Comparison of ENCODE assay signal across 11 mouse cellular contexts in genomic region chr11:75558101-75558500, GRCm38 (mm10). TPM values are rescaled to one million over a fixed set of nuclear protein-coding genes. Genes with fewer than 3 reads are reported as not detected.
DNase-seq lines count a peak whose midpoint lies in the region; ATAC-seq and TF ChIP-seq lines count a peak whose summit lies in the region.
"Had no signal": no experiment of that assay in that cellular context is flagged by ENCODE, and none has a peak within 500 bp of the region (broad histone marks: within the 10 kb centered on the region; RNA-seq: fewer than 3 reads in every experiment).

No protein-coding gene starts in this region.

- ATAC-seq in monocyte, adult 5-6 weeks (replicated peaks; ENCODE audit: insufficient number of reproducible peaks, low FRiP score, low TSS enrichment, poor library complexity, severe bottlenecking) = peak; percentile 45; the same call in 1 of the 2 replicates

- H3K4me3 ChIP-seq in left cerebral cortex, adult 2 months = no peak overlapping the region
- H3K4me3 ChIP-seq in ES-Bruce4 (ENCODE audit: low read depth, low read length) = no peak overlapping the region
- H3K4me3 ChIP-seq: limb, embryonic 13.5 days had no signal

- intact Hi-C loops in left cerebral cortex, adult 2 months (cut with DNase I) = no loop called here
- intact Hi-C loops in left cerebral cortex, postnatal 25 days (cut with DNase I) = no loop called here

- no peak for TF ChIP-seq POLR2A in ES-Bruce4 (IDR thresholded peaks at IDR 0.05; ENCODE audit: insufficient read depth, low read length)

- H3K36me3 ChIP-seq in ES-Bruce4 (ENCODE audit: control insufficient read depth, insufficient read depth, low read length, poor library complexity, severe bottlenecking) = no peaks in the 10 kb centered on the region
- H3K36me3 ChIP-seq: limb, embryonic 13.5 days had no signal

- peaks cover 1% of the 10 kb centered on the region for H3K4me1 ChIP-seq in ES-Bruce4 (ENCODE audit: control insufficient read depth, insufficient read depth, low read length)

- no peak for TF ChIP-seq EP300 in ES-Bruce4 (IDR thresholded peaks at IDR 0.05; ENCODE audit: insufficient read depth, low read depth, low read length)

- TF ChIP-seq CTCF in left cerebral cortex, adult 2 months (IDR thresholded peaks at IDR 0.05) = peak; percentile 24
- TF ChIP-seq CTCF in ES-Bruce4 (IDR thresholded peaks at IDR 0.05; ENCODE audit: low read depth, low read length) = peak; percentile 46

- H3K9me3 ChIP-seq in ES-Bruce4 (replicated peaks; ENCODE audit: control insufficient read depth, insufficient read depth, low read length, poor library complexity, severe bottlenecking) = no peaks in the 10 kb centered on the region

- no peak overlapping the region for H3K27ac ChIP-seq in left cerebral cortex, adult 2 months
- no peak overlapping the region for H3K27ac ChIP-seq in ES-Bruce4 (ENCODE audit: insufficient read depth, low read length)
- H3K27ac ChIP-seq: limb, embryonic 13.5 days had no signal

- DNase-seq in left cerebral cortex, adult 2 months (ENCODE audit: extremely low spot score in 1 of 2, low spot score in 2 of 2) = no peak
- no peak for DNase-seq in left cerebral cortex, adult 18-20 months (ENCODE audit: low spot score in 2 of 2)
- DNase-seq in CD4-positive helper T cell, adult 2 months (ENCODE audit: low read depth, low spot score) = peak; percentile 30
- no peak for DNase-seq in left cerebral cortex, adult 9 months (ENCODE audit: low spot score in 2 of 2)
- DNase-seq in left cerebral cortex, postnatal 25 days (ENCODE audit: low spot score in 2 of 2) = no peak
- DNase-seq: gastrocnemius, postnatal 36 days; kidney, postnatal 36 days had no signal

- H3K9ac ChIP-seq in ES-Bruce4 (ENCODE audit: low read depth, poor library complexity, severe bottlenecking) = no peak overlapping the region
- H3K9ac ChIP-seq: limb, embryonic 13.5 days had no signal

- H3K27me3 ChIP-seq in ES-Bruce4 (ENCODE audit: control insufficient read depth, insufficient read depth, low read length, poor library complexity, severe bottlenecking) = no peaks in the 10 kb centered on the region
- H3K27me3 ChIP-seq: limb, embryonic 13.5 days had no signal

RNA-seq across cellular contexts. Expression of gene Slc43a2, which starts 26.6 kb away (rescaled TPM):
- total RNA-seq in left cerebral cortex, adult 2 months (2021) = 10 to 100 TPM; 56.7 to 57.0 TPM
- 10 to 100 TPM; 49.9 to 50.9 TPM for total RNA-seq in left cerebral cortex, adult 18-20 months (2021)
- polyA plus RNA-seq in ES-Bruce4 (2011; ENCODE audit: insufficient read depth, insufficient read length, low read depth, missing spikeins) = 11.3 and 17.5 TPM in 2 replicates
- total RNA-seq in monocyte, adult 5-6 weeks (2017) = 33.3 to 44.2 TPM (median 36.6 TPM) in 3 replicates
- total RNA-seq in left cerebral cortex, postnatal 25 days (2021) = 10 to 100 TPM; 50.3 to 59.4 TPM

RNA-seq across cellular contexts. Expression of gene Pitpna, which starts 29.8 kb away (rescaled TPM):
- 100 to 1,000 TPM; 329 to 332 TPM for total RNA-seq in left cerebral cortex, adult 2 months (2021)
- total RNA-seq in left cerebral cortex, adult 18-20 months (2021) = 100 to 1,000 TPM; 330 to 343 TPM
- polyA plus RNA-seq in ES-Bruce4 (2011; ENCODE audit: insufficient read depth, insufficient read length, low read depth, missing spikeins) = 70.5 and 71.4 TPM in 2 replicates
- 113 to 174 TPM (median 147 TPM) in 3 replicates for total RNA-seq in monocyte, adult 5-6 weeks (2017)
- total RNA-seq in left cerebral cortex, postnatal 25 days (2021) = 100 to 1,000 TPM; 330 to 346 TPM

RNA-seq across cellular contexts. Expression of gene Scarf1, which starts 44.8 kb away (rescaled TPM):
- 1 to 10 TPM; 1.3 to 1.6 TPM for total RNA-seq in left cerebral cortex, adult 2 months (2021)
- total RNA-seq in left cerebral cortex, adult 18-20 months (2021) = 1 to 10 TPM; 1.1 to 1.2 TPM
- polyA plus RNA-seq in ES-Bruce4 (2011; ENCODE audit: insufficient read depth, insufficient read length, low read depth, missing spikeins) = 0.76 and 1.0 TPM in 2 replicates
- total RNA-seq in monocyte, adult 5-6 weeks (2017) = 1.6 TPM in 2 of 3 replicates, not detected in the other
- 1 to 10 TPM; 1.7 to 2.1 TPM for total RNA-seq in left cerebral cortex, postnatal 25 days (2021)
- total RNA-seq: megakaryocyte-erythroid progenitor cell, adult 5-6 weeks had no signal

RNA-seq across cellular contexts. Expression of gene Rilp, which starts 48.2 kb away (rescaled TPM):
- total RNA-seq in left cerebral cortex, adult 2 months (2021) = 1 to 10 TPM in 1 of 2 experiments, under 1 TPM in 1; 0.91 to 1.4 TPM
- total RNA-seq in left cerebral cortex, adult 18-20 months (2021) = 1 to 10 TPM; 1.6 to 1.8 TPM
- not detected in 2 replicates for polyA plus RNA-seq in ES-Bruce4 (2011; ENCODE audit: insufficient read depth, insufficient read length, low read depth, missing spikeins)
- total RNA-seq in monocyte, adult 5-6 weeks (2017) = 3.7 to 7.0 TPM (median 4.9 TPM) in 3 replicates
- total RNA-seq in left cerebral cortex, postnatal 25 days (2021) = 1 to 10 TPM; 2.0 to 2.7 TPM
